Mouse (Mus musculus) adrenal gland, adult (tissue): ENCODE measurements around the gene Fabp6.

Source experiments
- DNase-seq, 2 experiments: peaks; one replicate each; pipeline ENCODE4 v3.0.0; 2022 to 2023; ENCODE audit warnings: low spot score in 1 of 2; ENCODE audit not compliant: inconsistent age in 2 of 2

Gene Fabp6

DNA sequence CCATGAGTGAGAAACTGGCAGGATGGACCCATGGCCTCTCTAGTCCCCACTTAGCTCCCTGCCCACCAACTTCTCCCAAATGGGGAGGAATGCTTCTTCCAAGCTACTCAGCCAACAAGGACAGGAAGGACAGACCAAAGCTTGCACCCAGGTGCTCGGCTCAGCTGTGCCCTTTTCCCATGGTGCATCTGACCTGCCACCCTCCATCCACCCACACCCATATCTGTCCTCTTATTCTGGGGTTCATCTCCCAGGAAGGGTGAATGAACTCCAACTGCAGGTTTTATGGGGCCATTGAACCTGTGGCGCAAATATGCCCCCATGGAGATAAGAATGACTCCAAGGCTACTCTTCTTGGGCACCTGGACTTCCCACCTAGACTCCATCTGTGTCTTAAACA, 2.9 kb upstream of the Fabp6 start:
- no peak for DNase-seq

DNA sequence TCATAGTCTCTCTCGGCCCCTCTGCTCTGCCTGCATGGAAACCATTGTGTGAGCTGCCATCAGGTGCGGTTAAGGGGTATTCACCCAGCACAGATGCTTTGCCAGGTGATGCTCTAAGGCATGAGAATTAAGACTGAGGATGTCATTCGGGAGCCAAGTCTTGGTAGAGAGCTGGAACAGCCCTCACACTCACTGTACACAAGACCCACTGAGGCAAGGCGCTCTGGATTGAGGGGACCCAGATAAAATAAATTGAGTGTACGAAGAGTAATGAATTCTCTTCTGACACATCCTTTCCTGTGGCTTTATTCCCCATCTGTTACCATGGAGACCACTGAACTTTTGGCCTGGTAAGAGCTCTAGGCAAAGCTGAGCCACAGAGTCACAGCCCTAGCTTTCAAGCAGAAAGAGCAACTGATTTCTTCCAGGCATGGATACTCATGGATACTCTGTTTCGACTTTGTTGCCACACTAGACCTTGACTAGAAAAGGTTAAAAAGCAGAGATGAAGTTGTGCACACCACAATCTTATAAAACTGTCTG, 11.7 kb downstream of the Fabp6 start:
- no peak for DNase-seq

DNA sequence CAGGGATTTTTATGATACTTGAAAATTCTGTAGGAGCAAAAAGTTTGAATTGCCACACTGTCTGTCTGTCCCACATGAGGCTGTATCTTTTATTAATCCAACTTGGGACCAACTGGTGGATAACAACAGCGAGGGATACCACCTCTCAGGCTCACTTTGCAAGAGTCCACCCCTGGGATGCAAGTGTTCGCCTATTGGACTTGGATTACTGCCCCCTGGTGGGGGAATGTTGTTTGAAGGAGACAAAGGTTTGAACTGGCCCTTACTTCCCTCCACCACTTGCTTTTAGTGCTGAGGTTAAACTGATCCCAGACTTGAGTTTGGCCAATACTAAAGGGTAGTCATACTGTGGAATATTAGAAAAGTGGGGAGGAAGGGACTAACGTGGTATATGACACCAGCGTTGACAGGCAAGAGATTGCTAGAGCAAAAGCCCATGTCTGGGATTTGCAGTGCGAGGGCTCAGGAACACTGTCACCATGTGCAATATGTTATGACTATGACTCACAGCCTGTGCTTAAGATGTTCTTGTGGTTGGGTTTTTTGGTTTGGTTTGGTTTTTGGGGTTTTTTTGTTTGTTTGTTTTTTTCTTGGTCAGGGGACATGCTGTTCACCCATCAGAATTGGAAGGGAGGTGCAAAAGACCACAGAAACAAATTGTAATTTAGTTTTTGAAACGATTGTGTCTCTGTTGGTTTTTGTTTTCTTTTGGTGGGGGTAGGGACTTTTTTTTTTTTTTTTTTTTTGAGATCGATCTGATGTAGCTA, 14.8 kb downstream of the Fabp6 start, which contains the start of gene 4933415A04Rik:
Gene 4933415A04Rik, plus strand, starts transcription at position 717 of the 767 bp plus-strand sequence.
- peak; percentile 55 to 89 for DNase-seq

DNA sequence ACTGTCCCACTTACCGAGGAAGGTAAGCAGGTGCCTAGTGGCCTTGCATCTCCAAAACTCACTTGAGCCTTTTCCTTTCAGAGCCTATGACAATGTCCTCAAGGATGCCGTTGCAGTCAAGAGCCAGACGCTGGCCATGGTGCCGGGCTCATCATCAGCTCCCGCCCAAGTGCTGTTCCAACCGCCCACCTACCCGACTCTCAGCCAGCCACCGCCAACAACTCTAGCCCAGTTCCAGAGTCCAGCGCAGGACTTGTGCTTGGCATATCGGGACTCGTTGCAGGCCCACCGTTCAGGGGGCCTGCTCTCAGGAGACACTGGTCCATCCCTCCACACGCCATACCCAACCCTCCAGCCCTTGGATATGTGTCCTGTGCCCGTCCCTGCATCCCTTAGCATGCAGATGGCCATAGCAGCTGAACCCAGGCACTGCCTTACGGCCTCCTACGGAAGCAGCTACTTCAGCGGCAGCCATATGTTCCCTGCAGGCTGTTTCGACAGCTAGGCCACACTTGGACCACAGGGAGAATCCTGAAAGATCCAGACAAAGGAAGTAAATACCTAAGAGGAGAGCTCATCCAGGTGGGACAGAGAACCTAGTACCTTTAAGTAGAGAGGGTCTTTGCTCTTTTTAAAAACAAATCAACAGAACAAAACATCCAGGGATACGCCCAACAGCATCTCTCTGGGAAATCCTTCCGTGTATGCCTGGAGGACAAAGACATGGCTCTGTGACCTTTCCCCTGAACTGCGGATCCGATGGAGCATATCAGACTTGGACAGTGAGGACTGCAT, 15.9 kb downstream of the Fabp6 start:
- no peak for DNase-seq

DNA sequence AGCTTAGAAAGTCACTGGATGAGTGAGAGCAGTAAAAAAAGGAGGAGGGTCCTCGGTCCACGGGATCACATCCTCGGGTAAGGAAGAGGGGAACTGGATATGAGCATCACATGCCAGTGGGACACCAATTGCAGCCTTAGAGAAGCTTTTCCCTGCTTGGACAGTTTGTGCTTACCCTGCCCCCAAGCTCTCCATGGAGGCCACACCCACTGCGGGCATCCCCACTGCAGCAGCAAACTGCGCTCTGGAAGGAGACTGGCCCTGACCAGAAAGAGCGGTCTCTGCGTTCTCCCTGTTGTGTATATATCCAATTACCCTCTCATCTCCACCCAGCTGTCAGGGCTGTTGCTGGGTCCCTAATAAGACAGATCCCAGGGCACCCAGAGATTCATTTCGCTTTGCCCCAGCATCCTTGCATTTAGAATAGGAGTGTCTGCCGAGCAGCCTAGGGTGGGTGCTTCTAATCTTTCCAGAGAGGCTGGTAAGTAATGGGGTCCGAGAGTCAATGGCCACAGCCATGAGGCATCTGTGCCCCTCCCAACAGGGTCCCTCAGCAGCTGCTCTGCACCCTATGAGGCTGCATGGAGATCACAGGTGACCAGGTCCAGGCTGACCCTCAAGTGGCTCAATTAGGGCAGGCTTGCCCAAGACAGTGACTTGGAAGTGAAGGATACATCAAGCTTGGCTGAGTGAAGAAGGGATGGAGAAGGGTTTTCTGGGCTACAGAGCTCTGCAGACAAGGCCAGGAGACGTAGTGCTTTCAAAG, 23.4 kb downstream of the Fabp6 start:
- DNase-seq, result no peak

DNA sequence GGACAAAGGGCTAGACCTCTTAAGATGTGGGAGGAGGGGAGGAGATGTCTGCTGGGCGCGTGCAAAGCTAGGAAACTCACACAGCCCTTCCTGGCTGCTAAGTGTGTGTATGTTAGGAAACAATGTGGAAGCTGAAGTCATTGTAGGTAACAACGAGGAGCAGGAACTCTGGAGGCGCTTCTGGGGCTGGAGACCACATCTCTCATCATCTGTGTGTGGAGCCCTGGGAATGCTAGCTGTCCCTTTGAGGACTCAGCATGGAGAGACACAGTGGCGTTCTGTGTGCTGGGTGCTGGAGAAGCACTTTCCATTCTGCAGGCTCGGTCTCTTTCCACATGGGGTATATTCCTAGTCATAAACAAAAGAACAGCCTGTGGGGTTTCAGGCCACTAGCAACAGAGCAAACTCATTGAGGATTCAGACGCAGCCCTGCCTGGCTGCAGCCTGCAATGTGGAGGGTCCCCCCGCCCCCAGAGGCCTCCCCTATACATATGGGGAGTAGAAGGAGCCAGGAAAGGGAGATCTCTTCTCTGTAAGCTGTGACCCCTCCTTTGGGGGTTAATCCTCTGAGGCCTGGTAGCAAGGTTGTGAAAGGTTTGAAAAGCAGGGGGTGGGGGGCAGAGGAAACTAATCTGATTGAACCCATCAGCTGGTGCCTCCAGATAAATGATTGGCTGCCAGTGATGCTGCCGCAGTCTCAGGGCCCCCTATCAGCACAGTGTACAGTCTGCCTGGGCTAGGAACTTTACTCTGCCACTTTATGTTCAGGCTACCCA, 25.8 kb downstream of the Fabp6 start:
- no peak for DNase-seq

DNA sequence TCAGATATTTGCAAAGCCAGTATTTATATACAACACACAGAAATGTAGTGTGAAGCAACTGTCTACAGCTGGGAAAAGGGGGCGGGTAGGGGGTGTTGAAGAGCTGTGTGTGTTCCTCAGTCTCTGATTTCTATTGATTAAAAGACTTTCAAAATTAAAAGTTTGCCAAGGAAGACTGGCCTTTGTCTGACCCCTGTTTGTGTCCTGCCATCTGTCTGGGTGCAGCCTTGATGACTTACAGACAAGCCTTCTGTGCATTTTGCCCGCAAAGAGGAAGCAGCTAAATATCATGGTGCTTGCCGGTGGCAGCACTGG, 26.3 kb downstream of the Fabp6 start:
- no peak for DNase-seq

DNA sequence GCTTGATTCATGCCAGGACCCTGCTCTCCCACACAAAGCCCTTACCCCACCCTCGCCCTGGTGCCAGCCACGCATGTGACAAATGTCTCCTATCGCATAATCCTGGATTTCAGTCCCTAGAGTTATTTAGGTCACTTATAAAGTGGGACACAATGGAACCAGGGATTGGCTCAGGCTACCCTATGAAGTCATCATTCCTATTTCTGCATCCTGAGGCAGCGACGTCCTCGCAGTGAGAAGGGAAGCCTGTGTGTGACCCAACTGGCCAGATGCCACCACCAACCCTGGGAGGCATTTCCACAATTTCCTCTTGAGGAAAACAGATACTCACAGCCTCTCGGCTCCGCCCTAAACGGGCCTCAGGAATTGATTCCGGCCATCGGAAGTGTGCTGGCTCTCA, 31.7 kb downstream of the Fabp6 start:
- peak; percentile 71 to 83 for DNase-seq

DNA sequence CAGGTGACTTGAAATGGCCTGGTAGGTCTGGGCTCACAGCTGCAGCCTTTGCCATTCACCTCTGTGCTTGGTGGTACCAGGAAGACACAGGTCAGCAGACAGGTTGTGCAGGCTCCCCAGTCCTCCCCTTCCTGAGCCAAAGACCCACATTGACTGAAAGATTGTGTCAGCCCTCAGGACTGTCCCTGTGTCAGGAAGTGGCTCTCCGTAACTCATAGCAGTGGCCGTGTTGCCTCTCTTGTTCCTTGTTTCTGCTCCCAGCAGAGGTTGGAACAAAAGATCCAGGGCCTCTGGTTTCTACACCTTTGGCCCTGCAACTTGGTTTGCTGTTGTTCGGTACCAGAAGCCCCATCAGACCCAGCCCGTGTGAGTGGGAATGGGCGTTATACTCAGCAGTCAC, 32.2 kb downstream of the Fabp6 start:
- no peak for DNase-seq

DNA sequence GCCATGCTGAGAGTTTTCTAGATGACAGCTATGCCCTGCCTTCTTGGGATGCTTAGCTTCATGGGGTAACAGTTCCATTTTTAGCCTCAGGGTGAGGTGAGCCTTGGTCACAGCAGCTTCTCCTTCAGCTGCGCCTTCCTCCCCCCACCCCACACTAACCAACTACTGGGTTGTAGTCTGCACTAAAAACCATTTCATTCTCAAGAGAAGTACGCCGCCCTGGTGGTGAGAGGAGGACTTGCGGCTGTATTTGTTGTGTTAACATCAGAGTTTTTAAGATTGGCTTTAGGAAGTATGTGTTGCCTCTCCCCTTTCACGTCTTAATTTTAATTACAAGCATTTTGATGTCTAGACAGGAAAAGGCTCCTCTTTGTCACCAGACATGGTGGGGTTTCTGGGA, 33.1 kb downstream of the Fabp6 start:
- DNase-seq, result peak in 1 of 2 experiments; percentile 71

DNA sequence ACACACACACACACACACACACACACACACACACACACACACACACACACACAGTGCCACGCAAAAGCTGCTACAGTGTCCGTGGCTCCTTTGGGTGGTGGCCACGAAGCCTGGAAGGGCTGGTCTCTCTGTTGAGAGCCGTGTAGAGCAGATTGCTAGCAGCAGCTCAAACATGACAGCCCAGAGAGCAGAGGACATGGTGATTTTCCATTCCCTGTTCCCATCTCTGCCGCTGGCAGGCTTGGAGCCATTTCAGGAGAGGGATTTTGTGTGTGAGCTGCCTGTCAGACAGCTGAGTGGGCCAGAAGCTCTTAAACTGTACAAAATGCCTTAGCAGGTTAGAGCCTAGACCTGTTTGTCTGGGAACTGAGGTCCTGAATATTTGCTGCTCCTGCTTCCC, 34.6 kb downstream of the Fabp6 start:
- DNase-seq, result no peak

DNA sequence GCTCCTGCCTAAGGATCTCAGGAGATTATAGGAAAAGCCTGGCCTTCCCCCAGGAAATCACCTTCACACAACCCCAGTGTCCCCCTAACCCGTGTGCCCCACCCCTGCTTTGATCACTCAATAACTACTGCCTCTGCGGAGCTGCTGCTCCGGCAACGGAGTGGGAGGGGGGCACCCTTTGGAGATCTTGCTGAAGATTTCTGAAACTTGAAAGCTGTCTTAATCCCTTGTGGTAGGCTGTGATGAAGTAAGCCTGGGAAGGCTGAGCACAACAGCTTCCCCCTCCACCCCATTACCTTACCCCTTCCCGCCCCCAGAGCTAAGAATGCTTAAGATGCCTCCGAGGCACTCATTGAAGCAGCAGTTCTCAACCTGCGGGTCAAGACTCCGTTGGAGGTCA, 35.5 kb downstream of the Fabp6 start:
- DNase-seq, result no peak

DNA sequence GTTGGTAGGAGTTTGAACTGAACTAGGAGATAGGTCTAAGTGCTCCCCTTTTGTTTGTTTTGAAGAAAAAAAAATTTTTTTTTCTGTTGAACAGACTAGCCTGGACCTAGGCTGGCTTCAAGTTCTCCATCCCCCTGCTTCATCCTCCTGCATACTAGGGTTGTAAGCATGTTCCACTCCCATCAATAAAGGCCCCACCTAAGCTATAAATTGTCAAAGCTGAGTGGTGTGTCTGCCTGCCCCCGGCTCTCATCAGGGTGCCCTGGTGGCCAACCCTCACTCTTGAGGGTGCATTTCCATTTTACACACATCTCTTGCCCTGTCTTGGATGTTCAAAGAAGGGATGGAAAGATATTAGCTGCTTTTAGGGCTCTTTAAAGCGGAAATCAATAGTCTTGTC, 35.9 kb downstream of the Fabp6 start:
- no peak for DNase-seq

DNA sequence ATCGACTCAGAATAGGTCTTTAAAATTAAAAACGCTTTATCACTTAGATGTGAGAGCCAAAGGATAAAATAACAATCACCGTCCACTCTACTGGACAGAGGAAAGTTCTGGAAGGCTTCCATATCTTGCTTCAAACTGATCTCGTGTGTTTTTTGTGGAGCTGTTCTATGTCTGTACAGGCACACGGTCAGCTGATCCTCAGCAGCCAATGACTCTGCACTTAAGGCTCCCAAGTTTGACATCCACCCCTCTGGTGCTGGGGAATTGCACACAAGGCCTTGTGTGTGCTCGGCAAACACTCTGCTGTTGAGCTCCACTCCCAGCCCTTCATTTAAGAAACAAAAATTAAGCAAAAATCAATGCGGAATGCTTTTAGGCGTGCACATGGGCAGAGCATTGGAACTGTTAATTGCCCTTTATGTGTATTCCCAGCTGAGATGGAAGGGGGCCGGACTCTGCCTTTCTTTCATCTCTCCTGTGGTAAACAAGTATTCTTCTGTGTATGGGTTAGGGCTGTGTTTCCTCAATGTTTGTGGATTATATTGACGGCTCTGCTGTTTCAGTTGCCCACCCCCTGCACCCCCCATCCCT, 37.6 kb downstream of the Fabp6 start:
- no peak for DNase-seq

DNA sequence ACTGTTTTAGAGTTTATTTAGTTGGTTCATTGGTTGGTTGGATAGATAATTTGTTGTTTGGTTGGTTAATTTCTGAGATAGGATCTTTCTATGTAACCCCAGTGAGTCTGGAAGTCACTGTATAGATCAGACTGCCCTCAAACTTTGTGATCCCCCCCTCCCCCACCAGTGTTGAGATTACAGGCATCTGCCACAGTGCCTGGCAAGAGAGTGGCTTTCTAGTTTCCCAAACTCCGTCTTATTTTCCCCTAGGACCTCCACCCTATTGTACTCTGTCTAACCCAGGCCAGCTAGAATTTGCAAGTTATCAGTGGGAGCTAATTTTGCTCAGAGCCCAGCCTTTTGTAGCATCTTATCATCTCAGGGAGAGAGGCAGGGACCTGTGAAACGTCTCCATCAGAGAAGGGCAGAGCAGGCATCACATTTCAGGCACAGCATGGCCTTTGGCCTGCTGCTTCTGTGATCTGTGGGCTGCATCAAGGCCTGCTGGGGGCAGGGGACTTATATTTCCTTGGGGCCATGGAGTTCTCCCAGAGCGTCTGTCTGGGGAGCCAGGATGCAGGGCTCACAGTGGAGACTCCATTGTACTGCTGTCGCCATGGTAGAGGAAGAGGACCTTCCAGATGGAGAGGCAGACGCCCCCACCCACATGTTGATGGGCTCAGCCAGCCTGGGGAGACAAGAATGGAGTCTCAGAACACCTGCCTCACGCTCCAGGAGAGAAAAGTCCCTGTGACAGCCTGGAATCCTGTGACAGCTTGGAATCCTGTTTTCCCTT, 41.6 kb downstream of the Fabp6 start:
- DNase-seq, result no peak

DNA sequence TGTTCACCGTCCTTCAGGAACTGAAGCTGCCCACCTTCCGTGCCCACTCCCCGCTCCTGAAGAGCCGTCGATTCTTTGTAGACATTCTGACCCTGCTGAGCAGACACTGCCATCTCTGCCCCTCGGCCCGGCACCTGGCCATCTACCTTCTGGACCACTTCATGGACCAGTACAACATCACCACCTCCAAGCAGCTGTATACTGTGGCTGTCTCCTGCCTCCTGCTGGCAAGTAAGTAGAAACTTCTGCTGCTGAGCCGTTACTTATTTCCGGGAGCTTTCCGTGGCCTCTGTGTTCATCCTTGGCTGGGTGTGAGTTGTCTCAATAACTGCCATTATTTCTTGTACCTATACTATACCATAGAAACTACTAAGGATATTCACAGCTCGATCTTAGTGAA, 44.8 kb downstream of the Fabp6 start:
- peak; percentile 32 to 64 for DNase-seq

DNA sequence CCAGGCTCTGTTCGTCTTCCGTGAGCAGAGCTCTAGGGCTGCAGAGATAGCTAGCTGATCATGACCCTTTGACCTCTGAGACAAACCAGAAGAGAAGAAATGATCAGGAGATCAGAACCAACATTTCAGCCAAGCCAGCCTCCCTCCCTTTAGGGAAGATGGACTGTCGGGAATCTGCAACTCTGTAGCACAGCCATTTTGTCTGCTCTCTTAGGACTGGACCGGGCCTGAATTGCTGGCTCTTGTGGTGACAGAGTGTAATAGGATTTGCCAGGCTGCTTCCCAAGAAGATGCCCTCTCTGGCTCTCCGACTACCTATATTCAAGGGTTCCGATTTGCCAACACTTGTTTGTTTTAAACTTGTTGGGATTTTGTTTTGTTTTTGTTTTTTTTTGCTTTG, 48.7 kb downstream of the Fabp6 start:
- DNase-seq, result no peak

DNA sequence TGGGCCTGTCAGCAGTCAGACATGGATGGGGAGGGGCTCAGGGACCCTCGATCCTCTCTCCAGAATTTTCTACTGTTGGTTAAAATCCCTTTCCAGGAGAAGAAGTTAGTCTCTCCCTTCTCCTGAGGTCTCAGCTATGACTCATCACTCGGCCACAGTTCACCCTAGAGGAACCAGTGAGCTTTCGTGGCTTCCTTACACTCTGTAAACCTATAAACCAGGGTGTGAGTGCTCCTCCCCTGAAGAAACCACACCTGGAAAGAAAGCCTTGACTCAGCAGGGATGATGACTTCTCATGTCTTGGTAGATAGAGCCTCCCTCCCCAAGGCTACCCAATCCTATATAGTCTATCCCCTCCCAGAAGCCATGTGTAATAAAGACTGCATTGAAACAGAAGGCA, 49.6 kb downstream of the Fabp6 start:
- peak in 1 of 2 experiments; percentile 44 for DNase-seq

DNA sequence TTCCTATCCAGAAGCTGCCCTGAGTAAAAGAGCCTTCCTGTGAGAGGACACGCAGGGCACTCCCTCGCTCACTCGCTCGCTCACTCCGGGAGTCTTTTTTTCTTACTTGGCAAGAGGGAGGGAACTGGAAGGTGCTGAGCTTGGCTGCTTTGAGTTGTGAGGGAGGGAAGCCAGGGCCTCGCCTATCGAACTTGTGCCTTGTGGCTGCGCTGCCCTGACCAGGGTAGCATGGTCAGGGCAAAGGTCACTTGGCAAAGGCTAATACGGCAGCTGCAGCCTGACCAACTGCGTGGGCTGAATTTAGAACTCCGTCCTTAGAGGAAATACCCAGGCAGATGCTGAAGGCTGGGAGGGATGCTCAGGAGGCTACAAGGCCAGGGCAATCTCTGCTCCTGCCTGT, 51.6 kb downstream of the Fabp6 start:
- peak; percentile 29 to 71 for DNase-seq
